In genomic region chr14:77464782-77465181, GRCm38 (mm10) we compare ENCODE assay signal across 21 mouse cellular contexts.
DNase-seq lines count a peak whose midpoint lies in the region; ATAC-seq and TF ChIP-seq lines count a peak whose summit lies in the region.
"Had no signal": no experiment of that assay in that cellular context is flagged by ENCODE, and none has a peak within 500 bp of the region (broad histone marks: within the 10 kb centered on the region; RNA-seq: fewer than 3 reads in every experiment).

No protein-coding gene starts in this region.

- no peak for TF ChIP-seq CTCF in heart, adult 2 months (IDR thresholded peaks at IDR 0.05)
- TF ChIP-seq CTCF in liver, postnatal 0 days (IDR thresholded peaks at IDR 0.05; ENCODE audit: low read depth) = no peak
- no peak for TF ChIP-seq CTCF in C2C12 (IDR thresholded peaks at IDR 0.05; ENCODE audit: control insufficient read depth, insufficient read depth, insufficient read length)
- no peak for TF ChIP-seq CTCF in heart, postnatal 0 days (IDR thresholded peaks at IDR 0.05; ENCODE audit: low read depth)
- no peak for TF ChIP-seq CTCF in lung, postnatal 0 days (IDR thresholded peaks at IDR 0.05)

- no peak overlapping the region for H3K9ac ChIP-seq in heart, adult 2 months (ENCODE audit: low read depth, low read length)
- H3K9ac ChIP-seq in liver, postnatal 0 days (replicated peaks) = no peak overlapping the region
- H3K9ac ChIP-seq in liver, embryonic 12.5 days = no peak overlapping the region
- H3K9ac ChIP-seq in heart, postnatal 0 days (replicated peaks; ENCODE audit: low read depth, low read length) = no peak overlapping the region
- no peak overlapping the region for H3K9ac ChIP-seq in lung, postnatal 0 days (replicated peaks; ENCODE audit: low read depth)
- H3K9ac ChIP-seq: forebrain, embryonic 12.5 days; hindbrain, embryonic 14.5 days; liver, embryonic 13.5 days; lung, embryonic 15.5 days; midbrain, embryonic 13.5 days; neural tube, embryonic 13.5 days had no signal

- no peaks in the 10 kb centered on the region for H3K79me2 ChIP-seq in heart, adult 2 months (replicated peaks; ENCODE audit: control insufficient read depth, insufficient read depth, low read length)
- H3K79me2 ChIP-seq in C2C12 (ENCODE audit: control insufficient read depth, insufficient read depth) = no peaks in the 10 kb centered on the region

- H3K4me1 ChIP-seq in heart, adult 2 months (ENCODE audit: control insufficient read depth, insufficient read depth, low read length) = no peaks in the 10 kb centered on the region; the same call in 1 of the 2 replicates
- no peaks in the 10 kb centered on the region for H3K4me1 ChIP-seq in liver, postnatal 0 days (ENCODE audit: insufficient read depth)
- no peaks in the 10 kb centered on the region for H3K4me1 ChIP-seq in liver, embryonic 12.5 days
- H3K4me1 ChIP-seq in heart, postnatal 0 days (ENCODE audit: control insufficient read depth, insufficient read depth) = 0 out of 2 replicates have a peak, but pooled peaks cover 5% of the 10 kb centered on the region
- H3K4me1 ChIP-seq in lung, postnatal 0 days (ENCODE audit: insufficient read depth, low read depth, low read length) = no peaks in the 10 kb centered on the region
- H3K4me1 ChIP-seq: forebrain, embryonic 12.5 days; liver, embryonic 13.5 days; lung, embryonic 15.5 days; neural tube, embryonic 13.5 days had no signal

- WGBS in heart, adult 2 months = 50% methylated on average over 4 of the region's 4 CpGs
- 68% methylated on average over 4 of the region's 4 CpGs for WGBS in liver, postnatal 0 days (ENCODE audit: insufficient replicate concordance)
- 49% methylated on average over 4 of the region's 4 CpGs for WGBS in liver, embryonic 12.5 days (ENCODE audit: insufficient replicate concordance)
- 14% methylated on average over 4 of the region's 4 CpGs for WGBS in heart, postnatal 0 days
- WGBS in lung, postnatal 0 days = 77% methylated on average over 4 of the region's 4 CpGs

- ATAC-seq in liver, postnatal 0 days = peak; percentile 100
- ATAC-seq in liver, embryonic 12.5 days = no peak
- peak; percentile 76 for ATAC-seq in heart, postnatal 0 days (ENCODE audit: insufficient read depth, low read depth)
- no peak for ATAC-seq in lung, postnatal 0 days
- ATAC-seq: activated CD4-positive, CD25-positive, alpha-beta regulatory T cell, adult 4 months; midbrain, embryonic 13.5 days had no signal

- no peak overlapping the region for H3K4me3 ChIP-seq in heart, adult 2 months
- H3K4me3 ChIP-seq in liver, postnatal 0 days (ENCODE audit: low read depth, low read length) = no peak overlapping the region
- H3K4me3 ChIP-seq in liver, embryonic 12.5 days = no peak overlapping the region
- H3K4me3 ChIP-seq in C2C12 (ENCODE audit: insufficient read depth, poor library complexity, severe bottlenecking) = no peak overlapping the region
- H3K4me3 ChIP-seq in heart, postnatal 0 days (ENCODE audit: low read depth, low read length) = no peak overlapping the region
- no peak overlapping the region for H3K4me3 ChIP-seq in lung, postnatal 0 days (ENCODE audit: low read depth, low read length)
- H3K4me3 ChIP-seq: forebrain, embryonic 12.5 days; liver, embryonic 13.5 days; lung, embryonic 15.5 days; midbrain, embryonic 13.5 days; neural tube, embryonic 13.5 days had no signal

- TF ChIP-seq POLR2A in heart, adult 2 months (IDR thresholded peaks at IDR 0.05; ENCODE audit: insufficient read depth, low read depth, low read length) = no peak

- TF ChIP-seq EP300 in heart, adult 2 months (IDR thresholded peaks at IDR 0.05; ENCODE audit: insufficient read depth, low read depth, low read length) = 0 out of 2 replicates have a peak, but pooled peaks have one; percentile 26
- no peak for TF ChIP-seq EP300 in liver, postnatal 0 days (IDR thresholded peaks at IDR 0.05; ENCODE audit: low read depth)
- TF ChIP-seq EP300 in heart, postnatal 0 days (IDR thresholded peaks at IDR 0.05; ENCODE audit: low read depth) = no peak
- no peak for TF ChIP-seq EP300 in lung, postnatal 0 days (IDR thresholded peaks at IDR 0.05)

- H3K27ac ChIP-seq in heart, adult 2 months = no peak overlapping the region
- no peak overlapping the region for H3K27ac ChIP-seq in liver, postnatal 0 days (ENCODE audit: low read depth)
- H3K27ac ChIP-seq in liver, embryonic 12.5 days = no peak overlapping the region
- H3K27ac ChIP-seq in heart, postnatal 0 days (ENCODE audit: low read depth) = no peak overlapping the region
- H3K27ac ChIP-seq in lung, postnatal 0 days (ENCODE audit: low read length) = no peak overlapping the region
- H3K27ac ChIP-seq: forebrain, embryonic 12.5 days; hindbrain, embryonic 14.5 days; liver, embryonic 13.5 days; lung, embryonic 15.5 days; macrophage; midbrain, embryonic 13.5 days; neural tube, embryonic 13.5 days had no signal

- no peak for DNase-seq in heart, adult 2 months
- DNase-seq in heart, adult 9 months (ENCODE audit: low spot score in 2 of 2) = no peak
- peak; percentile 19 for DNase-seq in liver, postnatal 0 days
- DNase-seq in heart, postnatal 0 days (ENCODE audit: low spot score) = peak; percentile 31
- DNase-seq in lung, postnatal 0 days (ENCODE audit: low spot score) = no peak
- no peak for DNase-seq in left cerebral cortex, postnatal 25 days (ENCODE audit: low spot score in 2 of 2)
- DNase-seq: cerebellum, adult 18-20 months; cerebellum, postnatal 25 days; kidney, adult 9 months; kidney, postnatal 25 days; left cerebral cortex, postnatal 4 days; liver, embryonic 13.5 days had no signal

- H3K79me3 ChIP-seq in C2C12 (ENCODE audit: low read depth) = no peaks in the 10 kb centered on the region

- no peaks in the 10 kb centered on the region for H3K36me3 ChIP-seq in heart, adult 2 months (ENCODE audit: control insufficient read depth, insufficient read depth, low read length)
- no peaks in the 10 kb centered on the region for H3K36me3 ChIP-seq in liver, postnatal 0 days (replicated peaks; ENCODE audit: insufficient read depth, low read length)
- no peaks in the 10 kb centered on the region for H3K36me3 ChIP-seq in liver, embryonic 12.5 days
- no peaks in the 10 kb centered on the region for H3K36me3 ChIP-seq in C2C12 (ENCODE audit: control insufficient read depth, insufficient read depth)
- no peaks in the 10 kb centered on the region for H3K36me3 ChIP-seq in heart, postnatal 0 days (replicated peaks; ENCODE audit: control insufficient read depth, insufficient read depth, low read length)
- no peaks in the 10 kb centered on the region for H3K36me3 ChIP-seq in lung, postnatal 0 days (ENCODE audit: insufficient read depth, low read length)
- H3K36me3 ChIP-seq: forebrain, embryonic 12.5 days; liver, embryonic 13.5 days; lung, embryonic 15.5 days; midbrain, embryonic 13.5 days; neural tube, embryonic 13.5 days had no signal

- H3K27me3 ChIP-seq in heart, adult 2 months (ENCODE audit: control insufficient read depth, insufficient read depth, low read length) = no peaks in the 10 kb centered on the region
- H3K27me3 ChIP-seq in liver, postnatal 0 days (ENCODE audit: insufficient read depth, low read length) = no peaks in the 10 kb centered on the region
- no peaks in the 10 kb centered on the region for H3K27me3 ChIP-seq in liver, embryonic 12.5 days (replicated peaks)
- no peaks in the 10 kb centered on the region for H3K27me3 ChIP-seq in C2C12 (ENCODE audit: control insufficient read depth, insufficient read depth, insufficient read length)
- no peaks in the 10 kb centered on the region for H3K27me3 ChIP-seq in heart, postnatal 0 days (ENCODE audit: control insufficient read depth, insufficient read depth, low read length)
- H3K27me3 ChIP-seq in lung, postnatal 0 days (replicated peaks; ENCODE audit: insufficient read depth, low read length) = no peaks in the 10 kb centered on the region
- H3K27me3 ChIP-seq: forebrain, embryonic 12.5 days; liver, embryonic 13.5 days; lung, embryonic 15.5 days; midbrain, embryonic 13.5 days; neural tube, embryonic 13.5 days had no signal

- H3K9me3 ChIP-seq in liver, postnatal 0 days (ENCODE audit: low read length) = no peaks in the 10 kb centered on the region
- H3K9me3 ChIP-seq in liver, embryonic 12.5 days (replicated peaks) = no peaks in the 10 kb centered on the region
- no peaks in the 10 kb centered on the region for H3K9me3 ChIP-seq in heart, postnatal 0 days (replicated peaks; ENCODE audit: control insufficient read depth, low read length)
- no peaks in the 10 kb centered on the region for H3K9me3 ChIP-seq in lung, postnatal 0 days (ENCODE audit: low read length)
- H3K9me3 ChIP-seq: forebrain, embryonic 12.5 days; liver, embryonic 13.5 days; lung, embryonic 15.5 days; midbrain, embryonic 13.5 days; neural tube, embryonic 13.5 days had no signal

- intact Hi-C loops in heart, adult 2 months (cut with DNase I) = no loop called here
- intact Hi-C loops in left cerebral cortex, postnatal 25 days (cut with DNase I) = no loop called here

- no peak overlapping the region for H3K4me2 ChIP-seq in liver, postnatal 0 days (ENCODE audit: low read depth, low read length)
- H3K4me2 ChIP-seq in liver, embryonic 12.5 days = no peak overlapping the region
- H3K4me2 ChIP-seq in heart, postnatal 0 days (ENCODE audit: low read depth, low read length) = no peak overlapping the region
- no peak overlapping the region for H3K4me2 ChIP-seq in lung, postnatal 0 days (replicated peaks; ENCODE audit: low read depth, low read length)
- H3K4me2 ChIP-seq: forebrain, embryonic 12.5 days; hindbrain, embryonic 14.5 days; liver, embryonic 13.5 days; lung, embryonic 15.5 days; midbrain, embryonic 13.5 days; neural tube, embryonic 13.5 days had no signal

- no peak overlapping the region for H3ac ChIP-seq in C2C12 (ENCODE audit: control insufficient read depth, insufficient read length, low read depth)

TF ChIP-seq in C2C12, 6 proteins besides CTCF, POLR2A, EP300 and RAD21:
- TF ChIP-seq FOSL1 (IDR thresholded peaks at IDR 0.05; ENCODE audit: insufficient read depth, low read length, poor library complexity, severe bottlenecking) (no peak), CEBPB (IDR thresholded peaks at IDR 0.05; ENCODE audit: low read depth) (no peak), MYOG (IDR thresholded peaks at IDR 0.05; ENCODE audit: control insufficient read depth, extremely low read depth, insufficient read length) (no peak), MYOD1 (IDR thresholded peaks at IDR 0.05; ENCODE audit: control insufficient read depth, insufficient read length, low read depth) (peak; percentile 55), MAX (IDR thresholded peaks at IDR 0.05) (no peak)
TF ChIP-seq in C2C12: peak in this region for 1.

Comparison
In these comparisons a context has a peak if more than half of its experiments do, and no peak if none do; other contexts are left out.
1. DNase-seq: peak in liver, postnatal 0 days (single experiment) and heart, postnatal 0 days (single experiment); none in heart, adult 2 months (0 of 2), heart, adult 9 months (0 of 2), lung, postnatal 0 days (single experiment) and left cerebral cortex, postnatal 25 days (0 of 2).
2. ATAC-seq: peak in liver, postnatal 0 days (single experiment) and heart, postnatal 0 days (single experiment); none in liver, embryonic 12.5 days (single experiment) and lung, postnatal 0 days (single experiment).